Mouse (Mus musculus) lung, postnatal 0 days (tissue): Measurements from ENCODE around the gene Cdhr4.

ENCODE experiments used
- CTCF ChIP-seq: IDR thresholded peaks from 2 replicates; pipeline ENCODE4 v1.5.1; 2016; ENCODE audit warnings: antibody characterized with exemption, mild to moderate bottlenecking
- EP300 ChIP-seq: IDR thresholded peaks from 2 replicates; pipeline ENCODE4 v1.6.1; 2016; ENCODE audit warnings: antibody characterized with exemption, mild to moderate bottlenecking, control low read depth

GRCm38 (mm10) chr9:108047601-108048565 lies 55.6 kb downstream of the Cdhr4 start:
- TF ChIP-seq CTCF (no peak), EP300 (no peak)
